Mouse (Mus musculus) forebrain, embryonic 14.5 days (tissue): ENCODE data around the gene Smurf1. TPM values are rescaled to one million over a fixed set of nuclear protein-coding genes. Genes with fewer than 3 reads are reported as not detected.

Experiments used
- ATAC-seq: fragments of 200-750 bp; cut with Nextera tagmentation; 2 replicates; pipeline ENCODE4 v1.8.0; 2017; ENCODE audit warnings: mild to moderate bottlenecking, moderate library complexity
- DNase-seq: peaks from one replicate; pipeline ENCODE4 v3.0.0-alpha.2; 2015; ENCODE audit warnings: low spot score
- H3K27ac ChIP-seq: fragments of 300-500 bp; sonication (generic); 2 replicates; pipeline ENCODE4 v1.5.1; 2014; ENCODE audit warnings: low read depth, mild to moderate bottlenecking, control low read depth, low read length, moderate library complexity
- H3K27me3 ChIP-seq: fragments of 300-500 bp; sonication (generic); replicated peaks from 2 replicates; pipeline ENCODE4 v1.6.1; 2014; ENCODE audit warnings: low read length, control low read depth, mixed read lengths; ENCODE audit not compliant: control insufficient read depth, insufficient read depth
- H3K36me3 ChIP-seq: fragments of 300-500 bp; sonication (generic); 2 replicates; pipeline ENCODE4 v1.6.1; 2014; ENCODE audit warnings: low read length, control low read depth; ENCODE audit not compliant: control insufficient read depth, insufficient read depth
- H3K4me1 ChIP-seq: fragments of 300-500 bp; sonication (generic); 2 replicates; pipeline ENCODE4 v1.6.1; 2014; ENCODE audit warnings: antibody characterized with exemption, low read length, control low read depth; ENCODE audit not compliant: control insufficient read depth, insufficient read depth
- H3K4me2 ChIP-seq: fragments of 300-500 bp; sonication (generic); 2 replicates; pipeline ENCODE4 v1.6.1; 2014; ENCODE audit warnings: mild to moderate bottlenecking, control low read depth, low read length
- H3K4me3 ChIP-seq: fragments of 300-500 bp; sonication (generic); 2 replicates; pipeline ENCODE4 v1.5.1; 2014; ENCODE audit warnings: low read depth, low read length, control low read depth
- H3K9ac ChIP-seq: fragments of 300-500 bp; sonication (generic); 2 replicates; pipeline ENCODE4 v1.6.1; 2014; ENCODE audit warnings: mild to moderate bottlenecking, low read length, control low read depth, moderate library complexity
- H3K9me3 ChIP-seq: fragments of 300-500 bp; sonication (generic); replicated peaks from 2 replicates; pipeline ENCODE4 v1.6.1; 2016; ENCODE audit warnings: low read length, control low read depth, mixed read lengths; ENCODE audit not compliant: control insufficient read depth
- WGBS: fragments of 180-500 bp; shearing (Covaris S2); extraction: QIAGEN DNeasy Blood & Tissue Kit; methylation state at CpG from one replicate; pipeline ENCODE4 v1.1.7; 2014; 5-methylcytosine and 5-hydroxymethylcytosine counted together
- polyA plus RNA-seq: library from polyadenylated mRNA; unstranded; fragments of >200 nt; fragmentation: Nextera tagmentation; extraction: Ambion mirVana; gene quantifications from 2 replicates; pipeline ENCODE4 v1.2.1, GENCODE M21; 2014

Gene Smurf1
- polyA plus RNA-seq, 1 experiment from 2014 or later = 16.5 TPM

- Histone ChIP-seq H3K36me3 (peaks cover 52% of the 10 kb centered on the region), H3K9me3 (no peaks in the 10 kb centered on the region), H3K4me3 (no peak overlapping the region), H3K9ac (no peak overlapping the region), H3K4me1 (no peaks in the 10 kb centered on the region), H3K4me2 (no peak overlapping the region), H3K27ac (no peak overlapping the region), H3K27me3 (no peaks in the 10 kb centered on the region)
- WGBS = 90% methylated on average over 15 of the region's 15 CpGs
- DNase-seq (no peak), ATAC-seq (no peak)
Observed at GRCm38 (mm10) chr5:144877021-144877420, 88.6 kb downstream of the Smurf1 start.

GRCm38 (mm10) chr5:144875892-144876291 is 89.8 kb downstream of the Smurf1 start:
- Histone ChIP-seq H3K4me1 (no peaks in the 10 kb centered on the region), H3K36me3 (peaks cover 40% of the 10 kb centered on the region), H3K4me3 (no peak overlapping the region), H3K27ac (no peak overlapping the region), H3K9ac (no peak overlapping the region), H3K4me2 (no peak overlapping the region), H3K9me3 (no peaks in the 10 kb centered on the region), H3K27me3 (no peaks in the 10 kb centered on the region)
- ATAC-seq = peak; percentile 75
- peak; percentile 73 for DNase-seq
- WGBS = 13% methylated on average over 13 of the region's 13 CpGs

- H3K27ac ChIP-seq = no peak overlapping the region
- DNase-seq = no peak
- H3K4me2 ChIP-seq = no peak overlapping the region
- ATAC-seq = 0 out of 2 replicates have a peak, but pooled peaks have one; percentile 8
- H3K4me1 ChIP-seq = no peaks in the 10 kb centered on the region
- H3K9ac ChIP-seq = no peak overlapping the region
- no peaks in the 10 kb centered on the region for H3K9me3 ChIP-seq
- no peak overlapping the region for H3K4me3 ChIP-seq
- H3K36me3 ChIP-seq = peaks cover 34% of the 10 kb centered on the region
- H3K27me3 ChIP-seq = no peaks in the 10 kb centered on the region
- WGBS = 89% methylated on average over 6 of the region's 6 CpGs
Observed at GRCm38 (mm10) chr5:144875227-144875626, 90.4 kb downstream of the Smurf1 start.

- Histone ChIP-seq H3K4me1 (no peaks in the 10 kb centered on the region), H3K9me3 (no peaks in the 10 kb centered on the region), H3K36me3 (peaks cover 16% of the 10 kb centered on the region), H3K27me3 (no peaks in the 10 kb centered on the region), H3K4me3 (no peak overlapping the region), H3K9ac (no peak overlapping the region), H3K4me2 (no peak overlapping the region), H3K27ac (no peak overlapping the region)
- no peak for DNase-seq
- WGBS = 91% methylated on average over 3 of the region's 3 CpGs
- no peak for ATAC-seq
Observed at GRCm38 (mm10) chr5:144872867-144873266, 92.8 kb downstream of the Smurf1 start.

- H3K4me1 ChIP-seq = no peaks in the 10 kb centered on the region
- peaks cover 10% of the 10 kb centered on the region for H3K36me3 ChIP-seq
- H3K9me3 ChIP-seq = no peaks in the 10 kb centered on the region
Observed at GRCm38 (mm10) chr5:144872326-144872725, 93.3 kb downstream of the Smurf1 start.

GRCm38 (mm10) chr5:144871775-144872174 is 93.9 kb downstream of the Smurf1 start:
- Histone ChIP-seq H3K4me1 (no peaks in the 10 kb centered on the region), H3K9me3 (no peaks in the 10 kb centered on the region), H3K4me3 (no peak overlapping the region), H3K36me3 (peaks cover 5% of the 10 kb centered on the region), H3K27me3 (no peaks in the 10 kb centered on the region), H3K9ac (no peak overlapping the region), H3K4me2 (no peak overlapping the region), H3K27ac (no peak overlapping the region)
- ATAC-seq = no peak
- WGBS = 100% methylated on average over 1 of the region's 1 CpGs
- DNase-seq = no peak

More at GRCm38 (mm10) chr5:144872326-144872725, 93.3 kb downstream of the Smurf1 start:
- H3K4me3 ChIP-seq = no peak overlapping the region
- DNase-seq (no peak), ATAC-seq (no peak)
- H3K27ac ChIP-seq = no peak overlapping the region
- no peak overlapping the region for H3K4me2 ChIP-seq
- no peak overlapping the region for H3K9ac ChIP-seq
- WGBS = 89% methylated on average over 5 of the region's 5 CpGs
- no peaks in the 10 kb centered on the region for H3K27me3 ChIP-seq

- ATAC-seq (no peak), DNase-seq (no peak)
- no peak overlapping the region for H3K27ac ChIP-seq
- H3K4me3 ChIP-seq = no peak overlapping the region
- H3K27me3 ChIP-seq = no peaks in the 10 kb centered on the region
- H3K9me3 ChIP-seq = no peaks in the 10 kb centered on the region
- no peaks in the 10 kb centered on the region for H3K4me1 ChIP-seq
- no peaks in the 10 kb centered on the region for H3K36me3 ChIP-seq
- H3K9ac ChIP-seq = no peak overlapping the region
- WGBS = 86% methylated on average over 7 of the region's 7 CpGs
- H3K4me2 ChIP-seq = no peak overlapping the region
Observed at GRCm38 (mm10) chr5:144870782-144871181, 94.9 kb downstream of the Smurf1 start.

- Histone ChIP-seq H3K4me3 (no peak overlapping the region), H3K4me1 (no peaks in the 10 kb centered on the region), H3K9ac (no peak overlapping the region), H3K9me3 (no peaks in the 10 kb centered on the region), H3K27me3 (no peaks in the 10 kb centered on the region), H3K27ac (no peak overlapping the region), H3K4me2 (no peak overlapping the region), H3K36me3 (no peaks in the 10 kb centered on the region)
- ATAC-seq (no peak), DNase-seq (no peak)
- 41% methylated on average over 7 of the region's 7 CpGs for WGBS
Observed at GRCm38 (mm10) chr5:144869466-144869865, 96.2 kb downstream of the Smurf1 start.

- 72% methylated on average over 8 of the region's 8 CpGs for WGBS
- ATAC-seq (no peak), DNase-seq (no peak)
Observed at GRCm38 (mm10) chr5:144866923-144867322, 98.7 kb downstream of the Smurf1 start.

More at GRCm38 (mm10) chr5:144866923-144867322, 98.7 kb downstream of the Smurf1 start:
- no peak overlapping the region for H3K4me3 ChIP-seq
- H3K9me3 ChIP-seq = no peaks in the 10 kb centered on the region
- no peak overlapping the region for H3K27ac ChIP-seq
- H3K4me1 ChIP-seq = no peaks in the 10 kb centered on the region
- H3K4me2 ChIP-seq = no peak overlapping the region
- no peak overlapping the region for H3K9ac ChIP-seq
- H3K27me3 ChIP-seq = no peaks in the 10 kb centered on the region
- no peaks in the 10 kb centered on the region for H3K36me3 ChIP-seq
